Mouse (Mus musculus): ENCODE results near the gene Rsph6a.

Gene Rsph6a

GRCm38 (mm10) chr7:19098811-19099210 is 44.3 kb downstream of the Rsph6a start:
- DNase-seq (ENCODE audit: low spot score in 2 of 2) = no peak

GRCm38 (mm10) chr7:19100290-19100689 is 45.8 kb downstream of the Rsph6a start:
- DNase-seq (ENCODE audit: low spot score in 2 of 2) = no peak

- no peak for DNase-seq (ENCODE audit: low spot score in 2 of 2)
Measured at GRCm38 (mm10) chr7:19103741-19104140, 49.3 kb downstream of the Rsph6a start.

- DNase-seq (ENCODE audit: low spot score in 2 of 2) = no peak
Measured at GRCm38 (mm10) chr7:19104486-19104885, 50.0 kb downstream of the Rsph6a start.

GRCm38 (mm10) chr7:19107436-19107835 is 52.9 kb downstream of the Rsph6a start:
- DNase-seq (ENCODE audit: low spot score in 2 of 2) = no peak

- DNase-seq (ENCODE audit: low spot score in 2 of 2) = no peak
Measured at GRCm38 (mm10) chr7:19109565-19109964, 55.1 kb downstream of the Rsph6a start.

GRCm38 (mm10) chr7:19118028-19118771 is 63.7 kb downstream of the Rsph6a start, which contains the start of gene Gm4969:
TSS of gene Gm4969 (minus strand) at chr7:19118368.
- peak; percentile 49 to 51 for DNase-seq (ENCODE audit: low spot score in 2 of 2)

- DNase-seq (ENCODE audit: low spot score in 2 of 2) = no peak
Measured at GRCm38 (mm10) chr7:19119083-19119482, 64.6 kb downstream of the Rsph6a start.

- peak; percentile 92 to 95 for DNase-seq (ENCODE audit: low spot score in 2 of 2)
Measured at GRCm38 (mm10) chr7:19119631-19120429, 65.3 kb downstream of the Rsph6a start, which contains the start of gene Fbxo46. TSS of gene Fbxo46 (plus strand) at chr7:19119859.

GRCm38 (mm10) chr7:19121686-19122085 is 67.2 kb downstream of the Rsph6a start:
- DNase-seq (ENCODE audit: low spot score in 2 of 2) = no peak

Data from frontal cortex, postnatal 36 days (tissue).